Mouse (Mus musculus) stomach, postnatal 0 days (tissue): ENCODE data around the gene Cadm1.

ENCODE experiments used
- CTCF ChIP-seq: IDR thresholded peaks from 2 replicates; pipeline ENCODE4 v1.5.1; 2016; ENCODE audit warnings: antibody characterized with exemption, low read depth, mild to moderate bottlenecking, moderate library complexity
- EP300 ChIP-seq: optimal IDR thresholded peaks from 2 replicates; pipeline ENCODE3; 2016; ENCODE audit warnings: antibody characterized with exemption

DNA sequence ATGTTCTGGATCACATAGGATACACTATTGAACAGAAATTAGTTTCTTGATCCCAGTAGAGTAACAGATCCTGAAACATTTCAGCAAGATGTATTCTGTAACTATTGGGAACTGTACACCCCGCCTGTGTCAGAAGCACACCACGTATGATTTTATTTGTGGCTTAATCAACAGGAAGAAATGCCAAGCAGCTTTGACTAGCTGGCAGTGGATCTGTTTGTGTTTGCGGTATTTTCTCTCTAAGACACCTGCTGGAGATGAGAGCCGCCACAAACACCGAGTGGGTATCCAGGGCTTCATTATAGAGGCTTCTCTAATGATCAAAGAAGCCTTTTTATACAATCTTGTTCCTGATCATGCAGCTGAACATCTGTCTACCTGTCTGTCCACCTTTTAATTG lies 204.9 kb downstream of the Cadm1 start:
- TF ChIP-seq CTCF (no peak), EP300 (no peak)
